Mouse (Mus musculus) cerebral cortex, adult 2 months (tissue): Measurements from ENCODE around the gene Pus7l.

Source experiments
- WGBS: fragments of 180-500 bp; shearing (Covaris S2); methylation state at CpG from one replicate; pipeline ENCODE4 v1.1.7; 2018; 5-methylcytosine and 5-hydroxymethylcytosine counted together

Pus7l gene

DNA sequence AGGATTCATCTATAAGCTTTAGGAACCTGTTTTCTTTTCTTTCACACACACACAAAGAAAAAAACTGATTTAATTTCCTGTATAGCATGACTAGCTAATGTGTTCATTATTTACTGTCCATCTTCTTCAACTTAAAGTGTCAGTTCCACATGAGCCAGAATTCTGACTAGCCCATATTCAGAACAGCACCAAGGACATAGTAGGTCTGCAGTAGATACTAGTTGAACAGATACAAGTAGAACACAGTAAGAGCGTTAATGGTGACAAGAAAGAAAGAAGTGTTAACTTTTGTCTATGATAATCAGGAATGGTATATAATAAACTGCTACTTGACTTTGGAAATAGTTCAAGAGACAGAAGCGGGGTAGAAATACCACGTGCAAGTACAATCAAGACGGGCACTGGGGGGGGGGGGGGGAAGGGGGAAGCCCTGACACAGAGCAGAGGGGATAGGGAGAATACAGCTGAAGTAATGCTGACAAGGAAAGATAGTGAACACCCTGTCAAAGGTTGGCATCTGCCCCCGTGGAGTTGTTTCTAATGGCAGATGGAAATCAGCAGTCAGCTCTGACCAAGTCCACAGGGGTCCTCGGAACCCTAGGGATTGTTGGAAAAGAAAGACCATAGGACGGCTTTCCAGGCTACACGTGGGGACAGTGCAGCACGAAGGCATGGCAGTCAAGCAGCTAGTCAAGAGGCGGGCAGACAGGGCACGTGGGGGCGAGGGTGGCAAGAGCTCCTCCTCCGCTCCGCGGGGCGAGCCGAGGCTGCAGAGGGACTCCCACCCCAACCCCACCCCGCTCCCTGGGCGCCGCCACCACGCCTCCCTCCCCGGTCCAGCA is 559 bp downstream of the Pus7l start:
- 4% methylated on average over 22 of the region's 22 CpGs for WGBS

DNA sequence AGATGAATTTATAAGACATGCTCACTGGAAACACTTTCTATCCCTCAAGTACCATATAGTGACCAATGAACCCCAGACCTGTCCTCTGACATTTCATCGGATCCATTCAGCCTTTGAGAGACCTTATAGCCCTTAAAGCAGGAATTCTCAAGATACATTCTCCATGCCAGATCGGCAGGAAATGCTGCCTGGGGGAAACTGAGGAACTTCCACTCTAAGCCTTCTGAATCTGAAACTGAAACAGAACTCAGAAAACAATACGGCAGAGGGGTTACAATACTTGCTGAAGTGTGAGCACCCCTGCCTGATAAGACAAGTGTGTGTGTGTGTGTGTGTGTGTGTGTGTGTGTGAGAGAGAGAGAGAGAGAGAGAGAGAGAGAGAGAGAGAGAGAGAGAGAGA is 4.1 kb downstream of the Pus7l start:
- 93% methylated on average over 3 of the region's 3 CpGs for WGBS

GRCm38 (mm10) chr15:94535521-94535920 is 7.8 kb downstream of the Pus7l start:
- WGBS = 89% methylated on average over 7 of the region's 7 CpGs

GRCm38 (mm10) chr15:94532956-94533355 is 10.4 kb downstream of the Pus7l start:
- WGBS = 78% methylated on average over 6 of the region's 6 CpGs

DNA sequence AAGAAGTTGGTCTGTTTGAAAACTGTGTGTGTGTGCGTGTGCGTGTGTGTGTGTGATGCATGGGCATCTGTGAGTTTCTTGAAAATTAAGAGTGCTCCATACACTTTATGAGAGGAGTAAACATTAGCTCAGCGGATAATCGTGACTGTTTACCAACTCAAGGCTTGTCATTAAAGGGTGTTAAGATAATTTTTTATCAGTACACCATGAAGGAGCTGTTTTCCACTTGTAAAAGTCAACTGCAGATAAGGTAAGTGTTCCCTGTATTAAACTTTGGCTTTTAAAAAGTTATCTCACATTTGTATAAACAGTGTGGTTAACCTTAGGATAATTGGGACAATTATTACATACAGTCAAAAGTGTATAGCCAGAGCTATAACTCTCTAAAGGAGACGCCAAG is 11.0 kb downstream of the Pus7l start:
- 94% methylated on average over 5 of the region's 5 CpGs for WGBS

- WGBS = 89% methylated on average over 3 of the region's 3 CpGs
These were observed 12.8 kb downstream of the Pus7l start for GRCm38 (mm10) chr15:94530519-94530918.

GRCm38 (mm10) chr15:94524956-94525355 is 18.4 kb downstream of the Pus7l start:
- WGBS = 92% methylated on average over 12 of the region's 12 CpGs

DNA sequence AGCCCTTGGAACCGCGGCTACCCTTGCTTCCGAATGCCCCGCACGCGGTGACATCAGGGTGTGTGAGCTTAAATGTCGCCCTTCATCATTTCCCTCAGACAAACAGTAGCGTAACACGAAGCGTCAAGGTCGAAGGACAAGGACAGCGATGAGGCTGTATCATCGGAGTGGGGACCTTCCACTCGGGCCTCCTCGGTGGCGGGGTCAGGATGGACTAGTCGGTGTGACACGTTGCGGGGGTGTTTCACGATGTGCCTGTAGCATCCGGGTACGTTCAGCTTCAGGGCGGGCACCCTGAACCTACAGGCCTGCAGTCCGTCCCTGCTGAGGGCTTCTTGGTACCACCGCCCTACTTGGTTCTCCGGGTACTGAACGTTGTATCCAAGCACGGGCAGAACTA is 20.1 kb downstream of the Pus7l start:
- WGBS = 92% methylated on average over 28 of the region's 28 CpGs

GRCm38 (mm10) chr15:94520959-94521358 is 22.4 kb downstream of the Pus7l start:
- 59% methylated on average over 5 of the region's 5 CpGs for WGBS

GRCm38 (mm10) chr15:94520205-94520900 is 23.0 kb downstream of the Pus7l start:
- 34% methylated on average over 9 of the region's 9 CpGs for WGBS

DNA sequence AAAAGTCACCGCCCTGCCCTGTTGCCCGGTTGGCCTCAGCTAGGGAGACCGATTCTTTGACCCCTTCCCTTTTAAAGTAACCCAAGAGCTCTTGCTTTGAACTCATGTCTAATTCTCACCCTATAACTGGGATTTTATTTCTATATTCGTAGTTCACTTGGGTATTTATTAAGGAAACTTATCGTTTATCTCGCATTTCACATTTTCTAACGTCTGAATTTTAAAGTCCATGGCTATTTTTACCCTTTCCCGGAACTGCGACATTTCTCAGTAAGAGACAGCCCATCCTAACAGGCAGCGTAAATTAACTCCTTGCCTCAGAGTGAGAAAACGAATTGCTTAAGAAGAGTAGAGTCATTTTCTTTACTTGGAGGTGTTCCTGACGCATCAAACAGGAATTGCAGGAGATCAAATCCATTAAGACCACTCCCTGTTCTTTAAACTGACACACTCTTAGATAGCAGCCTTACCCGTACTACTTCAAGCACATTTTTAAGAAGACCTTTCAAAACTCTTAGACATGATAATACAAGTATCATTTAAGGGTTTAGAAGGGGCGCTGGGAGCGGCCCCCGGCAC is 25.3 kb downstream of the Pus7l start:
- WGBS = 63% methylated on average over 16 of the region's 16 CpGs

DNA sequence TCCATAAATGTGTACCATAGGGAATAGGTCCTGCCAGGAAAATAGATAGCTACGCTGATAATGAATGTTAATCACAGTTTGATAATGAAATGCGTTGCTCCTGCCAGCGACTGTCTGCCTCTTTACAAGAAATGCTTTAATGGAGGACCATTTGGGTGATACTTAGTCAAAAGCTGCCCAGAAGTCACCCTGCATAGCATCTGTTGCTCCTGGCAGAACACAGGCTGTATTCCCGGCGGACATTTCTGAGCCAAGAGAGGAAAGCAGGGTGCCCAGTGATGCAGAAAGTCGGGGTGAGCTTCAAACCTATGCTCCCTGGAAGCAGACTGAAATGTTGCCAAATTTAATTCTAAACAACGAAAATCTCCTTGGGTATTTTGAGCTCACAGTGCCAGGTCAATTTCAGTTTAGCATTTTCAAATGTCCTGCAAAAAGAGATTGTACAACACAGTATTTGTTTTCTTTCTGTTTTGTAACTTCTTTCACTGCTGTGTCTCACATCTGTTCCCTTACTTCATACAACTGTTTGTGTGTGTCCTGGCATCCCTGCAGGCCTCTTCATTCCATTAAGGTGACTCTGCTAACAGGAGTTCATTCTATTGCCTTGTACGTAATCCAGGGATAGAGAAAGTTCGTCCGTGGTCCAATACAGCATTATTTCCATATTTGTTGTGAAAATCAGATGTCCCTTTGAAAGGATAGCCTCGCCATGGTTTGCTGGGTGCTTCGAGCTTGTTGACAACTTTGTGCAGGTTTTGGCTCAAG is 39.7 kb downstream of the Pus7l start:
- 69% methylated on average over 12 of the region's 12 CpGs for WGBS

DNA sequence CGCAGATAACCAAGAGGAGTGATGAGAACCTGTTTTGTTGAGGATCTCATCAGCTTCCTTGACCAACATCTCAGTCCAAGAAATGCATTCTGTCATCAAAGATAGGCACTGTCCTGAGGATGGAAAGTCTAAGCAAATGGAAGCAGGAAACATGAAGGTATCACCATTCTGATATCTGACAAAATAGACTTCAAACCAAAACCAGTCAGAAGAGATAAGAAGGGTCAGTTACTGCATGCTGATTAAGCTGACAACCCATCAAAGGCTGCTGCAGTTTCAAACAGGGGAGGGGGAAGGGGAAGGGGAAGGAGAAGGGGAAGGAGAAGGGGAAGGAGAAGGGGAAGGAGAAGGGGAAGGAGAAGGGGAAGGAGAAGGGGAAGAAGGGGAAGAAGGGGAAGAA is 44.1 kb downstream of the Pus7l start:
- 89% methylated on average over 1 of the region's 1 CpGs for WGBS

- 78% methylated on average over 10 of the region's 10 CpGs for WGBS
These were observed 47.4 kb downstream of the Pus7l start for GRCm38 (mm10) chr15:94495936-94496335.

DNA sequence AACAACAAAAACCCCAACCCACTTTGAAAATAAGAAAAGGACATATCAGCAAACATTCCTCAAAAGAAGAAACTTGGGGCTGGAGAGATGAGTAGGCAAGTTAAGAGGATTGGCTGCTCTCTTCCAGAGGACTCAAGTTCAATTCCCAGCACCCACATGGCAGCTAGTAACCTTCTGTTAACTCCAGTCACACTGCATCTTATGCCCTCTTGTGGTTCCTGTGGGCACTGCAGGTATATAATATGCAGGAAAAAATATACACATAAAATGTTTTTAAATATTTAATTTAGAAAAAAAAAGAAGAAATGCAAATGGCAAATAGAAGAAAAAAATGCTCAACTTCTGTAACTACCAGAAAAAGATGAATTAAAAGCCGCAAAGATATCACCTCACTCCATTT is 48.9 kb downstream of the Pus7l start:
- WGBS = 98% methylated on average over 1 of the region's 1 CpGs

DNA sequence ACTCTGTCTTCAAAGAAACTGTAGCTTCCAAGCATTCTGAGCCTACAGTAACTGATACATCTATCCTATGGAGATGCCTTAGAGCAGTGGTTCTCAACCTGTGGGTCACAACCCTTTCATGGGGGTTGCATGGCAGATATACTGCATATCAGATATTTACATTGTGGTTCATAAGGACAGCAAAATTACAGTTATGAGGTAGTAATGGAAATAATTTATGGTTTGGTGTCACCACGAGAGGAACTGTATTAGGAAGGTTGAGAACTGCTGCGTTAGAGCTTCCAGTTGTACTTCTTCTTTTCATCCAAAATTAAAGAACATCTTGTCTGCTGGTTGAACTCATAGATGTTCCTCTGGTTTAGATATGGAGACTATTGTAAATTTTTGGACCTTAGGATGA is 53.9 kb downstream of the Pus7l start:
- WGBS = 91% methylated on average over 2 of the region's 2 CpGs

GRCm38 (mm10) chr15:94488028-94488427 is 55.3 kb downstream of the Pus7l start:
- 87% methylated on average over 2 of the region's 2 CpGs for WGBS

- WGBS = 66% methylated on average over 2 of the region's 2 CpGs
These were observed 60.8 kb downstream of the Pus7l start for GRCm38 (mm10) chr15:94482555-94482954.

DNA sequence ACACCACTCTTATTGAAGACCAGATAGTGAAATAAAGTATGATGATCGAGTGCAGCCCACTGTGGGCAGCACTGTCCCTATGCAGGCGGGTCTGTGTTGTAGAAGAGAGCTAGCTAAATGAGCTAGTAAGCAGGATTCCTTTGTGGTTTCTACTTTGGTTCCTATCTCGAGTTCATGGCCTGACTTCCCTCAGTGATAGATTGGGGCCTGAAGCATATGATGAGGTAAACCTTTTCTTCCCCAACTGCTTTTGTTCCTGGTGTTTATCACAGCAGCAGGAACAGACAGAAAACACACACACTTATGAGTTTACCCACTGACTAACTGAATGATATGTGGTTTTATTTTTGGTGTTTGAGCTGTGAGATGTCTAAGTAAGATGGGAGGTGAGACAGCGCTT is 62.6 kb downstream of the Pus7l start:
- 90% methylated on average over 4 of the region's 4 CpGs for WGBS

DNA sequence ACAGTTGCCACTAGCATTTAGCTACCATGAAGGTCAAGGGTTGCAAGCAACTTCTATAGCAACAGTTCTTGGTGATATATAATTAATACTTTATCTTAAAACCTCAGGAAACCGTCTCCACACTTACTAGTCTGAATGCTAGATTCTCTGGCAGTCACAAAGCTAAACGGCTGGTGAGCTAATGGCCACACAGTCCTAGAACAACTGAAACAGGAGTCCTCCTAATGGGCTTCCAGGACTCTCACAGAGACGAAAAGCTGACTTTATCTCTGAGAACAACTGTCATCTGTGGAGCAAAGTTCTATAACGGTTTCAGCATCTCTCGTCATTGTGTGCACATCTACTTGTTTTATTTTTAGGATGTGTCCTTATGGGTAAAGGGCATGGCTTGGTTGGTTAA is 63.1 kb downstream of the Pus7l start:
- 79% methylated on average over 5 of the region's 5 CpGs for WGBS

- WGBS = 61% methylated on average over 3 of the region's 3 CpGs
These were observed 63.7 kb downstream of the Pus7l start for GRCm38 (mm10) chr15:94479513-94480136.

GRCm38 (mm10) chr15:94478706-94479105 is 64.6 kb downstream of the Pus7l start:
- 55% methylated on average over 13 of the region's 13 CpGs for WGBS
